Mouse (Mus musculus): ENCODE measurements at regions not wholly inside any gene's neighbourhood (a gene's known extent, or its start where the extent isn't known, plus 50 kb on each side); places are given as distances from the start of the nearest gene placed in this dataset.
A peak's percentile ranks its signal among the peaks of the same experiment; 100 is the strongest.

DNA sequence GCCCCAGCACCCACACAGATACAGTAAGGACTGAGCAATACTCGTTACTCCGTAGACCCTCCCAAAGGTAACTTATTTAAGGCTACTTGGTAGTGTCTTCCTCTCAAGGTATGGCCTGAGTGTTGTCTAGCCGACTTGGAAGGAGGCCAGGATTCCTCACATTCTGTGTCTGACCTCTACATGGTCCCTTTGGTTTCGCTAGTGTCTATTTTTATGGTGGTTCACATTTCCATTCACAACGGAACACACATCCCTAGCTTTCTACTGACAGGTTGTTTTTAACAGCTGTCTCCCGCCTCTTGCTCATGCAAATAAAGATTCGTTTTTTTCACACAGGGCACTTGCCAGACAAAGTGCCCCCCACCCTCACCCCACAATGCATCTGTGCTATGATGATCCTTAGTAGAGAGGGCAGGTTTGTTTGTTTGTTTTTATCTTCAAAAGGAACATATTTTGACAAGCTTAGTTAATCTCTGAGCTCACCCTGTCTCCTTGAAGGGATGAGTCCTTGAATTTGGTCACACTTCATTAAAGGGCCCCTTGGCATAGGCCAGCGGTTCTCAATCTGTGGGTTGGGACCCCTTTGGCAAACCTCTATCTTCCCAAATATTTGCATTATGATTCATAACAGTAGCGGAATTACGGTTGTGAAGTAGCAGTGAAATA, 52.7 kb downstream of the Phlda1 start:
- WGBS = 61% methylated on average over 10 of the region's 10 CpGs
- Histone ChIP-seq H3K27me3 (no peaks in the 10 kb centered on the region), H3K9me3 (no peaks in the 10 kb centered on the region), H3K9ac (replicated peaks) (no peak overlapping the region), H3K27ac (replicated peaks) (no peak overlapping the region), H3K4me2 (replicated peaks) (no peak overlapping the region), H3K4me3 (no peak overlapping the region), H3K4me1 (peaks cover 13% of the 10 kb centered on the region), H3K36me3 (no peaks in the 10 kb centered on the region)
- 0 out of 2 replicates have a peak, but pooled peaks have one; percentile 29 for ATAC-seq (replicated peaks)

DNA sequence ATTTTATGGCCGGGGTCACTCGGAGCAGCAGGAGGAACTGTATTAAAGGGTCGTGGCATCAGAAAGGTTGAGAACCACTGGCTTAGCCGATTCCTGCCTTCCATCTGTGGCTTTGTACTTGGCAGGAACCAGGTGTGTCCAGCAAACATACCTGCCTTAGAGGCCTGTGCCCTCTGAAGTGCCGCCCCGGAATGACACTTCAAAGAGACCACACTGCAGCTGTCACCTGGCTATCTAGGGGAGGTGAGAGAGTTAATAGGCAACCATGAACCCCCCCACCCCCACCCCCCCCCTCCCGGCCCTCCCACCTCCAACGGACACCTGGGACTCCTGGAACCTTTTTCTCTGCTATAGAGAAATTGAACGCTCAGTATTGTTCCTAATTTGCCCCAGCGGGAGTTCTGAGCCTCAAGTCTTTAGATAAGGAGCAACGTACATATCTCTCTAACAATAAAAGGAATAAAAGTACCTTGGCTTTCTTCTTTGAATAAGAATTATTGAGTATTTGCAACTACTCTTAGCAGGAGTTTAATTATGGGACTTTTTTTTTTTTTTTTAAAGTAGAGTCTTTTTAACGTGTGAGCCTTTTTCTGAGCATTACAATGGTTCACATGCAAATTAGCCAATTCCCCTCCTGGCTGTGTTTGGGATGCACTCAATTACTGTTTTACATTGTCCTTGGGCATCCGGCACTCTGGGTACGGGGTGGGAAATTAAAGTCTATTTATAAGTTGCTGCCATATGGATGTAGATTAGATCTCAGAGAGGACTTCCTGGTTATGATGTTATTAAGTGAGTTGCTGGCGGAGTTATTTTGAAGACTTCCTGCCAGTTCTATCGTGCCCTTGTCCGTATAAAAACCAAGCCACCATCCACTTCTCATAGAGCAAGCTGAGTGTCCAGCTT, 53.5 kb downstream of the Phlda1 start:
- Histone ChIP-seq H3K36me3 (no peaks in the 10 kb centered on the region), H3K4me3 (no peak overlapping the region), H3K4me2 (replicated peaks) (no peak overlapping the region), H3K27ac (replicated peaks) (no peak overlapping the region), H3K9me3 (no peaks in the 10 kb centered on the region), H3K9ac (replicated peaks) (no peak overlapping the region), H3K4me1 (peaks cover 14% of the 10 kb centered on the region), H3K27me3 (no peaks in the 10 kb centered on the region)
- no peak for ATAC-seq (replicated peaks)
- 40% methylated on average over 17 of the region's 17 CpGs for WGBS

GRCm38 (mm10) chr10:111562628-111563027, 56.5 kb downstream of the Phlda1 start:
- 88% methylated on average over 8 of the region's 8 CpGs for WGBS
- no peak overlapping the region for H3K27ac ChIP-seq (replicated peaks)
- ATAC-seq (replicated peaks) = no peak
- peaks cover 30% of the 10 kb centered on the region for H3K4me1 ChIP-seq
- no peak overlapping the region for H3K9ac ChIP-seq (replicated peaks)
- H3K27me3 ChIP-seq = no peaks in the 10 kb centered on the region
- H3K4me3 ChIP-seq = no peak overlapping the region
- H3K9me3 ChIP-seq = peaks cover 3% of the 10 kb centered on the region; the same call in 1 of the 2 replicates
- H3K4me2 ChIP-seq (replicated peaks) = no peak overlapping the region
- H3K36me3 ChIP-seq = no peaks in the 10 kb centered on the region

- Histone ChIP-seq H3K27ac (replicated peaks) (peak overlapping the region; percentile 81), H3K9me3 (peaks cover 3% of the 10 kb centered on the region; the same call in 1 of the 2 replicates), H3K27me3 (no peaks in the 10 kb centered on the region), H3K9ac (replicated peaks) (no peak overlapping the region), H3K36me3 (no peaks in the 10 kb centered on the region), H3K4me3 (no peak overlapping the region), H3K4me2 (replicated peaks) (no peak overlapping the region), H3K4me1 (peaks cover 23% of the 10 kb centered on the region)
- ATAC-seq (replicated peaks) = peak; percentile 92
- WGBS = 11% methylated on average over 12 of the region's 12 CpGs
These were observed 60.8 kb downstream of the Phlda1 start for GRCm38 (mm10) chr10:111566873-111567381.

- WGBS = 57% methylated on average over 7 of the region's 7 CpGs
- peaks cover 17% of the 10 kb centered on the region for H3K4me1 ChIP-seq
- H3K27me3 ChIP-seq = no peaks in the 10 kb centered on the region
- H3K27ac ChIP-seq (replicated peaks) = no peak overlapping the region
- H3K9ac ChIP-seq (replicated peaks) = no peak overlapping the region
- ATAC-seq (replicated peaks) = no peak
- H3K4me3 ChIP-seq = no peak overlapping the region
- no peak overlapping the region for H3K4me2 ChIP-seq (replicated peaks)
- H3K9me3 ChIP-seq = peaks cover 3% of the 10 kb centered on the region; the same call in 1 of the 2 replicates
- H3K36me3 ChIP-seq = no peaks in the 10 kb centered on the region
These were observed 64.6 kb downstream of the Phlda1 start for GRCm38 (mm10) chr10:111570501-111571258.

DNA sequence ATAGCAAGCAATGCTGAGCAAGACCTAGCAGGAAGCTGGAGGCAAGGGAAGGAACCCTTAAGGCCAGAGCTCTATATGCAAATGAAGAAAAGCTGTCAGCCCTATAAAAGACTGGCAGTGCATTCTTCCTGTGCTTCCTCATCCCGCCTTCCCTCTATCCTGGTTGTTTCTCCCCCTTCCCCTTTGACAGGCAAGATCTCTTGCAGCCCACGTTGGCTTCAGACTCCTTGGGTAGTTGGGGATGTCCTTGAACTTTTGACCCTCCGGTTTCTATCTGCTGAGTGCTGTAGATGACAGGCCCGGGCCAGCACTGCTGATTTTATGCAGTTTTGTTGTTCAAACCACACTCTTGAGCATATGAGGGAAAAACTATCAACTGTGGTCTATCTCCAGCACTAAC, 68.1 kb downstream of the Phlda1 start:
- H3K4me2 ChIP-seq (replicated peaks) = no peak overlapping the region
- no peaks in the 10 kb centered on the region for H3K9me3 ChIP-seq
- ATAC-seq (replicated peaks) = no peak
- 71% methylated on average over 4 of the region's 4 CpGs for WGBS
- H3K36me3 ChIP-seq = no peaks in the 10 kb centered on the region
- no peak overlapping the region for H3K9ac ChIP-seq (replicated peaks)
- no peak overlapping the region for H3K27ac ChIP-seq (replicated peaks)
- peaks cover 5% of the 10 kb centered on the region; the same call in 1 of the 2 replicates for H3K4me1 ChIP-seq
- H3K27me3 ChIP-seq = no peaks in the 10 kb centered on the region
- H3K4me3 ChIP-seq = no peak overlapping the region

GRCm38 (mm10) chr10:111574812-111575211, 68.7 kb downstream of the Phlda1 start:
- Histone ChIP-seq H3K9me3 (no peaks in the 10 kb centered on the region), H3K36me3 (no peaks in the 10 kb centered on the region), H3K4me1 (peaks cover 5% of the 10 kb centered on the region; the same call in 1 of the 2 replicates), H3K9ac (replicated peaks) (no peak overlapping the region), H3K4me2 (replicated peaks) (no peak overlapping the region), H3K27me3 (no peaks in the 10 kb centered on the region), H3K4me3 (no peak overlapping the region), H3K27ac (replicated peaks) (no peak overlapping the region)
- ATAC-seq (replicated peaks) = no peak
- 87% methylated on average over 8 of the region's 8 CpGs for WGBS

GRCm38 (mm10) chr10:111575256-111575655, 69.2 kb downstream of the Phlda1 start:
- peaks cover 4% of the 10 kb centered on the region; the same call in 1 of the 2 replicates for H3K4me1 ChIP-seq
- H3K4me2 ChIP-seq (replicated peaks) = no peak overlapping the region
- no peak overlapping the region for H3K27ac ChIP-seq (replicated peaks)
- WGBS = 78% methylated on average over 5 of the region's 5 CpGs
- H3K4me3 ChIP-seq = no peak overlapping the region
- no peak overlapping the region for H3K9ac ChIP-seq (replicated peaks)
- no peaks in the 10 kb centered on the region for H3K9me3 ChIP-seq
- H3K27me3 ChIP-seq = no peaks in the 10 kb centered on the region
- H3K36me3 ChIP-seq = no peaks in the 10 kb centered on the region
- no peak for ATAC-seq (replicated peaks)

GRCm38 (mm10) chr10:111575926-111576325, 69.8 kb downstream of the Phlda1 start:
- 68% methylated on average over 5 of the region's 5 CpGs for WGBS
- no peaks in the 10 kb centered on the region for H3K27me3 ChIP-seq
- ATAC-seq (replicated peaks) = no peak
- no peak overlapping the region for H3K9ac ChIP-seq (replicated peaks)
- H3K36me3 ChIP-seq = no peaks in the 10 kb centered on the region
- no peaks in the 10 kb centered on the region for H3K4me1 ChIP-seq
- no peaks in the 10 kb centered on the region for H3K9me3 ChIP-seq
- H3K4me3 ChIP-seq = no peak overlapping the region
- no peak overlapping the region for H3K4me2 ChIP-seq (replicated peaks)
- H3K27ac ChIP-seq (replicated peaks) = no peak overlapping the region

- Histone ChIP-seq H3K27ac (replicated peaks) (no peak overlapping the region), H3K9ac (replicated peaks) (no peak overlapping the region), H3K4me1 (no peaks in the 10 kb centered on the region), H3K4me3 (no peak overlapping the region), H3K4me2 (replicated peaks) (no peak overlapping the region), H3K36me3 (no peaks in the 10 kb centered on the region), H3K27me3 (no peaks in the 10 kb centered on the region), H3K9me3 (no peaks in the 10 kb centered on the region)
- WGBS = 87% methylated on average over 10 of the region's 10 CpGs
- no peak for ATAC-seq (replicated peaks)
These were observed 70.4 kb downstream of the Phlda1 start for GRCm38 (mm10) chr10:111576395-111577069.

DNA sequence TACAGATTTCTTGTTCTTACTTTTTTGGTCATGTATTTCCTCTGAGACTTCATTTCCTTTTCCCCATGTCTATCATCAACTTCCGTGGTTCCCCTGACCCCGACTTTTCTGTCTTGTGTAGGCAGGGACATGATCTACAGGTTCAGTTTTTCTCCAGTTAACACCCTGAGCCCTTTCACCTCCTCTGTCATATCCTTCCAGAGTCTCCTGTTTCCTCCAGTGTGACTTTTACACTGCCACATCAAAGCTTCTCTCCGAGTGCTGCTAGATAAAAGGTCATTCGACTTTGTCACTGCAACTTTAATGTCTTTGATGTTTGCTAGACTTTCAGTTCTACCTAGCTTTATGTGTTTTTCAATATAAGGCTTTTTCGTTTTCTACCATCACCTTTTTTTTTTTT, 72.5 kb downstream of the Phlda1 start:
- Histone ChIP-seq H3K27ac (replicated peaks) (no peak overlapping the region), H3K4me3 (no peak overlapping the region), H3K9me3 (no peaks in the 10 kb centered on the region), H3K4me2 (replicated peaks) (no peak overlapping the region), H3K9ac (replicated peaks) (no peak overlapping the region), H3K27me3 (no peaks in the 10 kb centered on the region), H3K36me3 (no peaks in the 10 kb centered on the region), H3K4me1 (no peaks in the 10 kb centered on the region)
- WGBS = 88% methylated on average over 5 of the region's 5 CpGs
- no peak for ATAC-seq (replicated peaks)

Data from forebrain, embryonic 15.5 days (tissue).